Mouse (Mus musculus) midbrain, embryonic 16.5 days (tissue): ENCODE measurements around the gene Acot4. TPM values are rescaled to one million over a fixed set of nuclear protein-coding genes. Genes with fewer than 3 reads are reported as not detected.
"Not testable (repeated sequence)": the region's sequence is repeated elsewhere in the genome, so short reads cannot be mapped to it uniquely, and the experiment has no call there.

Experiments used
- ATAC-seq: fragments of 200-750 bp; cut with Nextera tagmentation; 2 replicates; pipeline ENCODE4 v1.8.0; 2017; ENCODE audit warnings: moderate TSS enrichment
- H3K27ac ChIP-seq: fragments of 300-500 bp; sonication (generic); 2 replicates; pipeline ENCODE4 v1.5.1; 2014; ENCODE audit warnings: mild to moderate bottlenecking, low read length, mixed read lengths
- H3K27me3 ChIP-seq: fragments of 300-500 bp; sonication (generic); 2 replicates; pipeline ENCODE4 v1.6.1; 2014; ENCODE audit warnings: low read depth, low read length, mixed read lengths; ENCODE audit not compliant: control insufficient read depth, insufficient read depth
- H3K36me3 ChIP-seq: fragments of 300-500 bp; sonication (generic); 2 replicates; pipeline ENCODE4 v1.6.1; 2014; ENCODE audit warnings: mild to moderate bottlenecking, low read length, moderate library complexity, mixed read lengths; ENCODE audit not compliant: control insufficient read depth, insufficient read depth
- H3K4me1 ChIP-seq: fragments of 300-500 bp; sonication (generic); 2 replicates; pipeline ENCODE4 v1.6.1; 2014; ENCODE audit warnings: mild to moderate bottlenecking, low read length, mixed read lengths; ENCODE audit not compliant: control insufficient read depth, insufficient read depth
- H3K4me2 ChIP-seq: fragments of 300-500 bp; sonication (generic); 2 replicates; pipeline ENCODE4 v1.6.1; 2014; ENCODE audit warnings: mild to moderate bottlenecking, low read length, mixed read lengths
- H3K4me3 ChIP-seq: fragments of 300-500 bp; sonication (generic); 2 replicates; pipeline ENCODE4 v1.5.1; 2014; ENCODE audit warnings: low read depth, mild to moderate bottlenecking, low read length, moderate library complexity, mixed read lengths
- H3K9ac ChIP-seq: fragments of 300-500 bp; sonication (generic); 2 replicates; pipeline ENCODE4 v1.6.1; 2014; ENCODE audit warnings: low read depth, low read length, mixed read lengths
- H3K9me3 ChIP-seq: fragments of 300-500 bp; sonication (generic); replicated peaks from 2 replicates; pipeline ENCODE4 v1.6.1; 2014; ENCODE audit warnings: mild to moderate bottlenecking, low read length, mixed read lengths; ENCODE audit not compliant: control insufficient read depth, poor library complexity, severe bottlenecking
- WGBS: fragments of 180-500 bp; shearing (Covaris S2); extraction: QIAGEN DNeasy Blood & Tissue Kit; methylation state at CpG from one replicate; pipeline ENCODE4 v1.1.7; 2014; 5-methylcytosine and 5-hydroxymethylcytosine counted together
- polyA plus RNA-seq: library from polyadenylated mRNA; unstranded; fragments of >200 nt; fragmentation: Nextera tagmentation; extraction: Ambion mirVana; gene quantifications from 2 replicates; pipeline ENCODE4 v1.2.1, GENCODE M21; 2015

Gene Acot4
- polyA plus RNA-seq, 1 experiment from 2014 or later = 0.59 TPM

- Histone ChIP-seq H3K9ac (no peak overlapping the region), H3K27me3 (no peaks in the 10 kb centered on the region), H3K4me3 (no peak overlapping the region), H3K36me3 (no peaks in the 10 kb centered on the region), H3K27ac (no peak overlapping the region), H3K4me2 (no peak overlapping the region), H3K4me1 (no peaks in the 10 kb centered on the region), H3K9me3 (no peaks in the 10 kb centered on the region)
- WGBS = 86% methylated on average over 9 of the region's 9 CpGs
- ATAC-seq = no peak
These were observed 15.0 kb upstream of the Acot4 start for GRCm38 (mm10) chr12:84023052-84023745.

GRCm38 (mm10) chr12:84025888-84026287 is 12.3 kb upstream of the Acot4 start:
- H3K27me3 ChIP-seq = no peaks in the 10 kb centered on the region
- 81% methylated on average over 7 of the region's 7 CpGs for WGBS
- no peaks in the 10 kb centered on the region for H3K4me1 ChIP-seq
- no peak for ATAC-seq
- H3K4me3 ChIP-seq = no peak overlapping the region
- no peaks in the 10 kb centered on the region for H3K36me3 ChIP-seq
- H3K27ac ChIP-seq = no peak overlapping the region
- H3K9ac ChIP-seq = no peak overlapping the region
- H3K4me2 ChIP-seq = no peak overlapping the region
- H3K9me3 ChIP-seq = no peaks in the 10 kb centered on the region

- not testable (repeated sequence) for ATAC-seq, H3K4me2 ChIP-seq
- 28% methylated on average over 3 of the region's 3 CpGs for WGBS
These were observed 9.9 kb upstream of the Acot4 start for GRCm38 (mm10) chr12:84028328-84028727.

GRCm38 (mm10) chr12:84029043-84029442 is 9.1 kb upstream of the Acot4 start:
- ATAC-seq, H3K9me3 ChIP-seq, H3K36me3 ChIP-seq, H3K4me1 ChIP-seq, H3K27ac ChIP-seq, H3K4me3 ChIP-seq, H3K9ac ChIP-seq, H3K27me3 ChIP-seq, H3K4me2 ChIP-seq: not testable (repeated sequence)
- 77% methylated on average over 1 of the region's 1 CpGs for WGBS

More at GRCm38 (mm10) chr12:84028328-84028727, 9.9 kb upstream of the Acot4 start:
- not testable (repeated sequence) for H3K4me3 ChIP-seq, H3K9me3 ChIP-seq, H3K36me3 ChIP-seq, H3K27ac ChIP-seq, H3K4me1 ChIP-seq, H3K9ac ChIP-seq, H3K27me3 ChIP-seq

- no peak overlapping the region for H3K4me3 ChIP-seq
- no peak overlapping the region for H3K27ac ChIP-seq
- H3K9me3 ChIP-seq = no peaks in the 10 kb centered on the region
- H3K4me1 ChIP-seq = no peaks in the 10 kb centered on the region
- no peak overlapping the region for H3K9ac ChIP-seq
- H3K27me3 ChIP-seq = no peaks in the 10 kb centered on the region
- ATAC-seq = peak; percentile 70; the same call in 1 of the 2 replicates
- H3K36me3 ChIP-seq = no peaks in the 10 kb centered on the region
- H3K4me2 ChIP-seq = no peak overlapping the region
- WGBS = 70% methylated on average over 4 of the region's 4 CpGs
These were observed 7.4 kb upstream of the Acot4 start for GRCm38 (mm10) chr12:84030659-84031332.

- no peaks in the 10 kb centered on the region for H3K27me3 ChIP-seq
- 91% methylated on average over 4 of the region's 4 CpGs for WGBS
- H3K4me1 ChIP-seq = no peaks in the 10 kb centered on the region
- no peaks in the 10 kb centered on the region for H3K36me3 ChIP-seq
- H3K4me3 ChIP-seq = no peak overlapping the region
- H3K9ac ChIP-seq = no peak overlapping the region
- ATAC-seq = no peak
- H3K27ac ChIP-seq = no peak overlapping the region
- H3K4me2 ChIP-seq = no peak overlapping the region
- H3K9me3 ChIP-seq = no peaks in the 10 kb centered on the region
These were observed 5.3 kb upstream of the Acot4 start for GRCm38 (mm10) chr12:84032854-84033253.

- not testable (repeated sequence) for ATAC-seq, H3K4me1 ChIP-seq, H3K9ac ChIP-seq, H3K36me3 ChIP-seq, H3K27me3 ChIP-seq, H3K4me3 ChIP-seq, H3K27ac ChIP-seq, H3K9me3 ChIP-seq, H3K4me2 ChIP-seq
- 76% methylated on average over 2 of the region's 2 CpGs for WGBS
These were observed 4.9 kb upstream of the Acot4 start for GRCm38 (mm10) chr12:84033302-84033701.

GRCm38 (mm10) chr12:84034108-84034507 is 4.1 kb upstream of the Acot4 start:
- H3K4me1 ChIP-seq = no peaks in the 10 kb centered on the region
- no peak overlapping the region for H3K4me2 ChIP-seq
- H3K9ac ChIP-seq = no peak overlapping the region
- no peak for ATAC-seq
- H3K27ac ChIP-seq = no peak overlapping the region
- H3K27me3 ChIP-seq = no peaks in the 10 kb centered on the region
- WGBS = 79% methylated on average over 4 of the region's 4 CpGs
- no peak overlapping the region for H3K4me3 ChIP-seq
- H3K36me3 ChIP-seq = no peaks in the 10 kb centered on the region
- no peaks in the 10 kb centered on the region for H3K9me3 ChIP-seq

GRCm38 (mm10) chr12:84038691-84039111 is 522 bp downstream of the Acot4 start, which contains the start of gene Gm49366:
TSS of gene Gm49366 (plus strand) at chr12:84038935.
- H3K27me3 ChIP-seq, H3K9me3 ChIP-seq, H3K36me3 ChIP-seq, H3K27ac ChIP-seq, H3K4me1 ChIP-seq: not testable (repeated sequence)
- H3K9ac ChIP-seq = peak within 1 kb of the TSS; percentile 63
- peak within 1 kb of the TSS; percentile 47 for H3K4me3 ChIP-seq
- WGBS = 2% methylated on average over 36 of the region's 39 CpGs
- peak within 1 kb of the TSS; percentile 63 for H3K4me2 ChIP-seq
- peak; percentile 68 for ATAC-seq
